Mouse (Mus musculus) lung, postnatal 0 days (tissue): ENCODE data around the gene Npr1. TPM values are rescaled to one million over a fixed set of nuclear protein-coding genes. Genes with fewer than 3 reads are reported as not detected.

Source experiments
- ATAC-seq: fragments of 200-750 bp; cut with Nextera tagmentation; 2 replicates; pipeline ENCODE4 v1.8.0; 2017; ENCODE audit warnings: moderate library complexity
- DNase-seq: peaks from one replicate; pipeline ENCODE4 v3.0.0-alpha.2; 2016; ENCODE audit warnings: low spot score
- H3K27ac ChIP-seq: fragments of 300-500 bp; sonication (generic); 2 replicates; pipeline ENCODE4 v1.5.1; 2014; ENCODE audit warnings: antibody characterized with exemption, mild to moderate bottlenecking, low read length, mixed read lengths
- H3K27me3 ChIP-seq: fragments of 300-500 bp; sonication (generic); replicated peaks from 2 replicates; pipeline ENCODE4 v1.6.1; 2014; ENCODE audit warnings: low read length, mixed read lengths; ENCODE audit not compliant: insufficient read depth
- H3K36me3 ChIP-seq: fragments of 300-500 bp; sonication (generic); 2 replicates; pipeline ENCODE4 v1.6.1; 2014; ENCODE audit warnings: low read length, mixed read lengths; ENCODE audit not compliant: insufficient read depth
- H3K4me1 ChIP-seq: fragments of 300-500 bp; sonication (generic); 2 replicates; pipeline ENCODE4 v1.6.1; 2014; ENCODE audit warnings: antibody characterized with exemption, low read depth, low read length, mixed read lengths; ENCODE audit not compliant: insufficient read depth
- H3K4me2 ChIP-seq: fragments of 300-500 bp; sonication (generic); replicated peaks from 2 replicates; pipeline ENCODE4 v1.6.1; 2014; ENCODE audit warnings: low read depth, mild to moderate bottlenecking, low read length, moderate library complexity, mixed read lengths
- H3K4me3 ChIP-seq: fragments of 300-500 bp; sonication (generic); 2 replicates; pipeline ENCODE4 v1.5.1; 2014; ENCODE audit warnings: low read depth, low read length
- H3K9ac ChIP-seq: fragments of 300-500 bp; sonication (generic); replicated peaks from 2 replicates; pipeline ENCODE4 v1.6.1; 2014; ENCODE audit warnings: low read depth, mild to moderate bottlenecking
- H3K9me3 ChIP-seq: fragments of 300-500 bp; sonication (generic); 2 replicates; pipeline ENCODE4 v1.6.1; 2016; ENCODE audit warnings: low read length, mixed read lengths
- CTCF ChIP-seq: IDR thresholded peaks from 2 replicates; pipeline ENCODE4 v1.5.1; 2016; ENCODE audit warnings: antibody characterized with exemption, mild to moderate bottlenecking
- EP300 ChIP-seq: IDR thresholded peaks from 2 replicates; pipeline ENCODE4 v1.6.1; 2016; ENCODE audit warnings: antibody characterized with exemption, mild to moderate bottlenecking, control low read depth
- WGBS: fragments of 180-500 bp; shearing (Covaris S2); extraction: QIAGEN DNeasy Blood & Tissue Kit; methylation state at CpG from one replicate; pipeline ENCODE4 v1.1.7; 2014; 5-methylcytosine and 5-hydroxymethylcytosine counted together
- polyA plus RNA-seq: library from polyadenylated mRNA; unstranded; fragments of >200 nt; fragmentation: Nextera tagmentation; extraction: Ambion mirVana; gene quantifications from 2 replicates; pipeline ENCODE4 v1.2.1, GENCODE M21; 2015

Gene Npr1
- polyA plus RNA-seq, 1 experiment from 2014 or later: 30.0 TPM

- no peak for TF ChIP-seq CTCF
- TF ChIP-seq EP300: no peak
- H3K27ac ChIP-seq: no peak overlapping the region
- H3K4me2 ChIP-seq: no peak overlapping the region
- H3K9me3 ChIP-seq: no peaks in the 10 kb centered on the region
- WGBS: 79% methylated on average over 9 of the region's 9 CpGs
- 0 out of 2 replicates have a peak, but pooled peaks cover 6% of the 10 kb centered on the region for H3K36me3 ChIP-seq
- no peak for ATAC-seq
- no peak overlapping the region for H3K4me3 ChIP-seq
- no peaks in the 10 kb centered on the region for H3K27me3 ChIP-seq
- H3K9ac ChIP-seq: no peak overlapping the region
- DNase-seq: no peak
- H3K4me1 ChIP-seq: no peaks in the 10 kb centered on the region; the same call in 1 of the 2 replicates
Measured at GRCm38 (mm10) chr3:90459727-90460126, 5.9 kb downstream of the Npr1 start.

DNA sequence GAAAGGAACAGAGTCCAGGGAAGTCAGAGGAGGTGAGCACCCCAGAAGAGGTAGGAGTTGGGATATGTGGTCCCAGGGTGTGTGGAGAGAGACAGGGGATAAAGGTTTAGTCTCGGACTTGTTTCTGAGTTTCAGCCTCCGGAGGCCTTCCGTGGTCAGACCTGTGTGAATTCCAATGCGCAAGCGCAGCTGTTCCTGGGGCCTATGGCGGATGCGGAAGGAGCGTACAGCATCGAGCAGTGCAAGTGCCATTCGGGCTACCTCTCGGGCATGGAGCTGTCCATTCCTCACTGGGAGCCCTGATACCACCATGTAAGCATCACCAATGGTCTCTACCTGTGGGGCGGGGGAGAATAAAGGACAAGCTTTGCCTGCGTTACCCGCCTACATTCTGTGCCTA, 10.7 kb downstream of the Npr1 start:
- no peak overlapping the region for H3K9ac ChIP-seq
- H3K4me1 ChIP-seq: no peaks in the 10 kb centered on the region
- DNase-seq (no peak), ATAC-seq (no peak)
- 87% methylated on average over 14 of the region's 14 CpGs for WGBS
- H3K27me3 ChIP-seq: no peaks in the 10 kb centered on the region
- no peak overlapping the region for H3K27ac ChIP-seq
- TF ChIP-seq EP300: no peak
- no peak for TF ChIP-seq CTCF
- 0 out of 2 replicates have a peak, but pooled peaks cover 6% of the 10 kb centered on the region for H3K36me3 ChIP-seq
- H3K9me3 ChIP-seq: no peaks in the 10 kb centered on the region
- no peak overlapping the region for H3K4me2 ChIP-seq
- no peak overlapping the region for H3K4me3 ChIP-seq

GRCm38 (mm10) chr3:90451396-90452095, 14.1 kb downstream of the Npr1 start:
- H3K27me3 ChIP-seq: no peaks in the 10 kb centered on the region
- DNase-seq (peak; percentile 46), ATAC-seq (no peak)
- H3K36me3 ChIP-seq: 0 out of 2 replicates have a peak, but pooled peaks cover 4% of the 10 kb centered on the region
- H3K9ac ChIP-seq: no peak overlapping the region
- peaks cover 6% of the 10 kb centered on the region; the same call in 1 of the 2 replicates for H3K4me1 ChIP-seq
- no peak for TF ChIP-seq CTCF
- no peak for TF ChIP-seq EP300
- no peaks in the 10 kb centered on the region for H3K9me3 ChIP-seq
- H3K4me2 ChIP-seq: 0 out of 2 replicates have a peak overlapping the region, but pooled peaks have one; percentile 11
- H3K4me3 ChIP-seq: no peak overlapping the region
- H3K27ac ChIP-seq: peak overlapping the region; percentile 43; the same call in 1 of the 2 replicates
- 28% methylated on average over 10 of the region's 10 CpGs for WGBS

- ATAC-seq (no peak), DNase-seq (no peak)
- 23% methylated on average over 12 of the region's 12 CpGs for WGBS
- Histone ChIP-seq H3K9ac (no peak overlapping the region), H3K4me2 (0 out of 2 replicates have a peak overlapping the region, but pooled peaks have one; percentile 11), H3K4me3 (no peak overlapping the region), H3K4me1 (peaks cover 6% of the 10 kb centered on the region; the same call in 1 of the 2 replicates), H3K36me3 (no peaks in the 10 kb centered on the region), H3K27me3 (no peaks in the 10 kb centered on the region), H3K27ac (peak overlapping the region; percentile 43; the same call in 1 of the 2 replicates), H3K9me3 (no peaks in the 10 kb centered on the region)
- TF ChIP-seq EP300: no peak
- no peak for TF ChIP-seq CTCF
Measured at GRCm38 (mm10) chr3:90450874-90451273, 14.8 kb downstream of the Npr1 start.

DNA sequence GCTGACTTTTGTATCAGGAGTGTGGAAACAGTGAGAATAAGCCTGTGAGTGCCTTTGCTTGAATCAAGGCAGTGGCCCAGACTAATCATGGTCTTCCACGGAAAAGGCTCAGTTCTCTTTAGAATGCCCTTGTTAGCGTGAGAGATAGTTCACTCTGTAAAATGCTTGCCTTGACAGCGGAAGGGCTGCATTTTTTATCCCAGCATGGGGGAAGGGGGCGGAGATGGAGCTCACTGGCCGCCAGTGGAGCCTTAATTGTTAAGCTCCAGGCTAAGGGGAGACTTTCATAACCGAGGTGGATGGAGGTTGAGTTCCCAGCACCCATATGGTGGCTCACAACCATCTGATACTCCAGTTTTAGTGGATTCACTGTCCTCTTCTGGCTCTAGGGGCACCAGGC, 17.0 kb downstream of the Npr1 start:
- ATAC-seq: no peak
- WGBS: 47% methylated on average over 6 of the region's 6 CpGs

DNA sequence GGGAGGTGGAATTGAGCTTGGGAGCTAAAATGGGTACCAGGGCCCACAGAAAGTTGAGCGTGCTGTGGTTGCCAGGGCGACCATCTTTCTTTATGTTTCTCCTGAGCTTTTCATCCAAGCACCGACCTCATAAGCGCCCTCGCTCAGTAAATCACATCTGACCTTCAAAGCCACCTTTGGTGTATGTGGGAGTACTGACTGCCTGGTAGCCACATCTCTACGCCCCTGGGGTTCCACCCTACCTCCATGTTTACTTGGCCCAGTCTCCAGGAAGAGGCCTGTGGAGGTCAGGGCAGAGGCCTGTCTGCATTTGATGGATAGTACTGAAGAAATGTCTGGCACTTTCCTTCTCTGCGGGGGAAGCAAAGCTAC, 18.6 kb downstream of the Npr1 start:
- DNase-seq: peak; percentile 58
- H3K4me3 ChIP-seq: peak overlapping the region; percentile 8; the same call in 1 of the 2 replicates
- no peaks in the 10 kb centered on the region for H3K9me3 ChIP-seq
- no peaks in the 10 kb centered on the region for H3K36me3 ChIP-seq
- H3K27ac ChIP-seq: peak overlapping the region; percentile 94
- no peak for TF ChIP-seq EP300
- no peak for TF ChIP-seq CTCF
- no peaks in the 10 kb centered on the region for H3K27me3 ChIP-seq
- ATAC-seq: peak; percentile 38
- 41% methylated on average over 7 of the region's 7 CpGs for WGBS
- peak overlapping the region; percentile 26 for H3K9ac ChIP-seq
- H3K4me1 ChIP-seq: peaks cover 6% of the 10 kb centered on the region; the same call in 1 of the 2 replicates
- peak overlapping the region; percentile 52 for H3K4me2 ChIP-seq

More for the DNA sequence above, 17.0 kb downstream of the Npr1 start:
- H3K27ac ChIP-seq: peak overlapping the region; percentile 43; the same call in 1 of the 2 replicates
- no peaks in the 10 kb centered on the region for H3K36me3 ChIP-seq
- no peak for TF ChIP-seq EP300
- no peak for TF ChIP-seq CTCF
- H3K4me1 ChIP-seq: peaks cover 6% of the 10 kb centered on the region; the same call in 1 of the 2 replicates
- no peak for DNase-seq
- no peaks in the 10 kb centered on the region for H3K9me3 ChIP-seq
- no peak overlapping the region for H3K4me3 ChIP-seq
- H3K27me3 ChIP-seq: no peaks in the 10 kb centered on the region
- no peak overlapping the region for H3K4me2 ChIP-seq
- H3K9ac ChIP-seq: no peak overlapping the region
